Mouse (Mus musculus): ENCODE results near the gene Olfr1280.
"Not testable (repeated sequence)": the region's sequence is repeated elsewhere in the genome, so short reads cannot be mapped to it uniquely, and the experiment has no call there.

Olfr1280 gene

DNA sequence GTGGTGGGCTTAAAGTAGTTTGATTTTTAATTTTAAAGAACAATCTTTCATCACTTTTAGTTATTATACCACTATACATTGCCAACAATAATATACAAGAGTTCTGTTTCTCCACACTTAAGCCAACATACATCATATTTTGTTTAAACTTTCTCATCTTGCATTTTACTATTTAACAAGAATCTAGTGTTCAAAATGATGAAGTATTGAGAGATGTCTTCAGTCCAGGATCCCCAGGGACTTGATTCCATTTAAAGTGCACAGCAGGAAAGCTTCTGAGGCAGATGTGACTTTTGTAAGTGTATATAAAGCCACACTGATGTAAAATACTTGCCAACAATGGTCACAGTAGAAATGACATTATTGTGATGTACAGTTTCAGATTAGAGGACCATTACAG is at the start of gene Olfr1280:
TSS of gene Olfr1280 (plus strand) at position 301 of the 400 bp plus-strand sequence.
- DNase-seq: no peak

GRCm38 (mm10) chr2:111274006-111274405 is 39.8 kb upstream of the Olfr1280 start, which contains the start of gene Olfr1277:
Gene Olfr1277 (minus strand): TSS chr2:111274106.
- DNase-seq: no peak

GRCm38 (mm10) chr2:111289836-111290235 is 24.0 kb upstream of the Olfr1280 start, which contains the start of gene Olfr1278:
Gene Olfr1278 (plus strand): TSS chr2:111290136.
- DNase-seq: no peak

GRCm38 (mm10) chr2:111298541-111298940 is 15.3 kb upstream of the Olfr1280 start:
- DNase-seq: no peak

DNA sequence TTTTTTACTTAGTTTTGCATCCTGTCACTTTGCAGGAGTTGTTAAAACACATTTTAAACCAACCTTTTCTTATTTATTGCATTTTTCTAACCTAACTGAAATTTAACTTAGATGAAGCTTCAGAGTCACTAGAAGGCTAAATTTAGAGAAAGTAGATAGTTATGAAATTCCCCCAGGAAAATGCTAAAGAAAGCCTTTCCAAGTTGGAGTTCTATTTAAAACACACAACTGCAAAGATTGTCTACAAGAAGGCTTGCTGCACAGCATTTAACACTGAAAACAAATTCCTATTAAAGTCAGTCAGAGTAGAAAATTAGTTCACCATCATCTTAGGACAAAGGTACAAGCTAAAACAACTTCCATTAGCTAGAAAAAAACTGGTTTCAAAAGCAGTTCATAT is 13.4 kb upstream of the Olfr1280 start, which contains the start of gene Olfr1279:
TSS of gene Olfr1279 (plus strand) at position 262 of the 400 bp plus-strand sequence.
- DNase-seq: no peak

DNA sequence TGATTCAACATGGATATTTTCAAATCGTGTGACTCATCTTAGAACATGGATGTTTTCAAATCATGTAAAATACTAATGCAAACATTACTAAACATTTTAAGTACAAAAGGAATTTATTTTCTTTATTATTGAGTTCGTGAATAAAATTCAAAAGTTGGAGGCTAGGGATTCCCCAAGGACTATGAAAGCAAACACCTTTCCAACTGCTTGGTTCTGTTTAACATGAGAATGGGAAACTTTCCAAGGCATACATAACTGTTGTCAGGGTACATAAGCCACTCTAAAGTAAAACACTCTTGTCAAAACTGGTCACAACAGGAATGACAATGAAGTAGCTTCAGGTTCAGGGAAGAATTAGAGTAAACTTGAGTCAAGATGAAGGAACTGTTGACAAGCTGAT is 12.4 kb downstream of the Olfr1280 start, which contains the start of gene Olfr1281:
TSS of gene Olfr1281 (plus strand) at position 301 of the 400 bp plus-strand sequence.
- no peak for DNase-seq

GRCm38 (mm10) chr2:111333721-111334120 is 19.9 kb downstream of the Olfr1280 start:
- DNase-seq: not testable (repeated sequence)

GRCm38 (mm10) chr2:111335976-111336375 is 22.2 kb downstream of the Olfr1280 start, which contains the start of gene Olfr1282:
Gene Olfr1282 (minus strand): TSS chr2:111336076.
- no peak for DNase-seq

DNA sequence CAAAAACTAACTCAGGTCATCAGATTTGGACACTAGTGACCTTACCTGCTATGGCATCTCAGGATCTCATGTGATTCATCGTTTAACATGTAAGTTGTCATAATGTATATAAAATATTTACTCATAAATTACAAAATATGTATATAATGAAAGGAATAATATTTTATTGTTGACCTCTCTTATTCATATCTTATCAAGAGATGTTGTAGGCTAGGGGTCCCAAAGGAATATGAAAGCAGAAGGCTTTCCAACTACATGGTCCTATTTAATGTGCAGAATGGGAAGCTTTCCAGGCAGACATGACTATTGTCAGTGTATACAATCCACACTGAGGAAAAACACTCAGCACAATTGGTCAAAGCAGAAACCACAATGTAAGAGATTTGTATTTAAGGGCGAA is 52.7 kb downstream of the Olfr1280 start, which contains the start of gene Olfr1283:
TSS of gene Olfr1283 (plus strand) at position 301 of the 400 bp plus-strand sequence.
- no peak for DNase-seq

GRCm38 (mm10) chr2:111375222-111375621 is 61.4 kb downstream of the Olfr1280 start, which contains the start of gene Olfr1284:
Gene Olfr1284 (plus strand): TSS chr2:111375522.
- DNase-seq: no peak

All from kidney, adult 9 months (tissue).